Mouse (Mus musculus): Measurements from ENCODE around the gene 1700017B05Rik.
A peak's percentile ranks its signal among the peaks of the same experiment; 100 is the strongest.
"Not testable (repeated sequence)": the region's sequence is repeated elsewhere in the genome, so short reads cannot be mapped to it uniquely, and the experiment has no call there.

The 1700017B05Rik gene

GRCm38 (mm10) chr9:57212448-57213222 lies 49.8 kb downstream of the 1700017B05Rik start:
- DNase-seq: no peak

- peak; percentile 50 for DNase-seq
Observed at GRCm38 (mm10) chr9:57209316-57209715, 53.1 kb downstream of the 1700017B05Rik start.

- no peak for DNase-seq
Observed at GRCm38 (mm10) chr9:57206896-57207295, 55.5 kb downstream of the 1700017B05Rik start.

GRCm38 (mm10) chr9:57203571-57203970 lies 58.8 kb downstream of the 1700017B05Rik start:
- DNase-seq: not testable (repeated sequence)

Measured in kidney, adult 18-20 months (tissue).